Mouse (Mus musculus) CH12.LX (cell line): Measurements from ENCODE around the gene Adora3.

Experiments
- CTCF ChIP-seq, 2 experiments: IDR thresholded peaks in 1 of 2; conservative IDR thresholded peaks in 1 of 2; 2 replicates each; pipeline ENCODE4 v1.5.1; 2011 to 2012; ENCODE audit warnings: low read depth in 2 of 2, low read length in 2 of 2, improper control_type of control experiment in 1 of 2, inconsistent platforms in 1 of 2, mild to moderate bottlenecking in 1 of 2, moderate library complexity in 1 of 2
- EP300 ChIP-seq: IDR thresholded peaks from 2 replicates; pipeline ENCODE4 v1.6.1; 2011; ENCODE audit warnings: low read length, improper control_type of control experiment
- ETS1 ChIP-seq: conservative IDR thresholded peaks from 2 replicates; pipeline ENCODE4 v1.6.1; 2012; ENCODE audit warnings: low read depth, mild to moderate bottlenecking, inconsistent platforms, low read length, improper control_type of control experiment, moderate library complexity
- MAX ChIP-seq: IDR thresholded peaks from 2 replicates; pipeline ENCODE4 v1.6.1; 2011; ENCODE audit warnings: low read length, improper control_type of control experiment
- MEF2A ChIP-seq: IDR thresholded peaks from 2 replicates; pipeline ENCODE4 v1.6.1; 2014; ENCODE audit warnings: low read depth, mild to moderate bottlenecking, inconsistent platforms, low read length, improper control_type of control experiment, borderline replicate concordance
- MXI1 ChIP-seq: IDR thresholded peaks from 2 replicates; pipeline ENCODE4 v1.6.1; 2011; ENCODE audit warnings: mild to moderate bottlenecking, low read depth, low read length, improper control_type of control experiment
- NELFE ChIP-seq: IDR thresholded peaks from 2 replicates; pipeline ENCODE4 v1.6.1; 2011; ENCODE audit warnings: low read depth, low read length, improper control_type of control experiment
- PAX5 ChIP-seq: IDR thresholded peaks from 2 replicates; pipeline ENCODE4 v1.6.1; 2012; ENCODE audit warnings: low read length, inconsistent platforms, mixed read lengths
- POLR2A ChIP-seq: IDR thresholded peaks from 2 replicates; pipeline ENCODE4 v1.6.1; 2011; ENCODE audit warnings: low read depth, mild to moderate bottlenecking, improper control_type of control experiment, low read length
- POLR2AphosphoS2 ChIP-seq: IDR thresholded peaks from 2 replicates; pipeline ENCODE4 v1.6.1; 2011; ENCODE audit warnings: low read depth, low read length, improper control_type of control experiment
- RCOR1 ChIP-seq: conservative IDR thresholded peaks from 2 replicates; pipeline ENCODE4 v1.6.1; 2012; ENCODE audit warnings: low read depth, mild to moderate bottlenecking, inconsistent platforms, low read length, improper control_type of control experiment
- UBTF ChIP-seq: IDR thresholded peaks from 2 replicates; pipeline ENCODE4 v1.6.1; 2012; ENCODE audit warnings: low read depth, mild to moderate bottlenecking, inconsistent platforms, low read length, improper control_type of control experiment, moderate library complexity
- ZKSCAN1 ChIP-seq: IDR thresholded peaks from 2 replicates; pipeline ENCODE4 v1.6.1; 2012; ENCODE audit warnings: low read depth, inconsistent platforms, low read length, improper control_type of control experiment, borderline replicate concordance

DNA sequence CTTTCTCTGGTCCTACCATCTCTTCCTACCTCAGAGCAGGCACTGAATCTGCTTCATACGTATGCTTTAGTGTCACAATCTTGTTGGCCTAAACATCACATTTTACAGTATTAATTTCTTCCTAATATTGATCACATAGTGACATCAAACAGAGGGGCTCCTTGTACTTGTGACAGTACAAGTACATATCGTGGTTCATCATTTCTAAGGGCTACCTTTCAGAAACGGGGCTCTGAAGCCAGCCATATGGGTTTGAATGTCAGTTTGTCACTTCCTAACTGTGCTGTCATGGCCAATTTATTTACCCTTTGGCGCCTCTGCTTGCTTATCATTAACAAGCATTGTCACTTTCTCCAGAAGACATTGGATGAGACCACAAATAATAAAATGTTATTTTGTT is 30.8 kb downstream of the Adora3 start:
- no peak for TF ChIP-seq POLR2A
- no peak for TF ChIP-seq POLR2AphosphoS2
- no peak for TF ChIP-seq ZKSCAN1
- TF ChIP-seq MEF2A, result no peak
- TF ChIP-seq MXI1, result no peak
- TF ChIP-seq CTCF (conservative IDR thresholded peaks at IDR 0.05 in 1 of 2, IDR thresholded peaks at IDR 0.05 in 1 of 2; ENCODE audit: low read depth in 2 of 2, low read length in 2 of 2), result no peak
- no peak for TF ChIP-seq NELFE
- TF ChIP-seq UBTF, result no peak
- no peak for TF ChIP-seq PAX5
- no peak for TF ChIP-seq ETS1
- no peak for TF ChIP-seq EP300
- no peak for TF ChIP-seq RCOR1
- no peak for TF ChIP-seq MAX
